Mouse (Mus musculus): ENCODE data around the gene Anxa1. TPM values are rescaled to one million over a fixed set of nuclear protein-coding genes. Genes with fewer than 3 reads are reported as not detected.

Gene Anxa1
- polyA plus RNA-seq, 1 experiment from 2014 or later = 31.1 TPM

DNA sequence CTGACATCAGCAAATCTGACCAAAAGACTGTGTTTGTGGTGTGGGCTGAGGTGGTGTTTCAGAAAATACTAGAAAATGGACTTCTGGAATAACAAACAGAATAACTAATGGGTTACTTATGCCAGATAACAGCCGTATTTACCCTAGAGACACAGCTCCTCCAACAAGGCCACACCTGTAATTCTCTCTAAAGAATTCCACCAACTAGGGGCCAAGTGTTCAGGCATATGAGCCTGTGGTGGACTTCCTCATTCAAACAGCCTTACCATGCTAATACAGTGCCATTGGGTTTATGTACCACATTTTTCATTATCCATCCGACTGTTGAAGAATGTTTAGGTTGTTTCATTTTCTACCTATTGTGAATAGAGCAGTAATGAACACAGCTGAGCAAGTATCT, 20.6 kb downstream of the Anxa1 start:
- no peaks in the 10 kb centered on the region for H3K27me3 ChIP-seq (ENCODE audit: control insufficient read depth, insufficient read depth, low read length)
- no peak overlapping the region for H3K4me3 ChIP-seq (ENCODE audit: control insufficient read depth in 1 of 2, insufficient read depth in 1 of 2, low read depth in 1 of 2, low read length in 2 of 2)
- H3K36me3 ChIP-seq (ENCODE audit: control insufficient read depth, insufficient read depth, low read length) = no peaks in the 10 kb centered on the region
- ATAC-seq (ENCODE audit: insufficient number of reproducible peaks, insufficient read depth, low FRiP score, low read depth) = no peak
- H3K4me1 ChIP-seq (ENCODE audit: control insufficient read depth in 2 of 2, insufficient read depth in 2 of 2, low read length in 2 of 2) = no peaks in the 10 kb centered on the region
- H3K9ac ChIP-seq (ENCODE audit: low read length) = no peak overlapping the region
- WGBS = 74% methylated on average over 2 of the region's 2 CpGs
- H3K4me2 ChIP-seq (ENCODE audit: low read length) = no peak overlapping the region
- H3K27ac ChIP-seq (replicated peaks in 1 of 2; ENCODE audit: control insufficient read depth in 1 of 2, insufficient read depth in 1 of 2, low read depth in 2 of 2, low read length in 2 of 2) = no peak overlapping the region
- no peaks in the 10 kb centered on the region for H3K9me3 ChIP-seq (ENCODE audit: control insufficient read depth, low read length)

DNA sequence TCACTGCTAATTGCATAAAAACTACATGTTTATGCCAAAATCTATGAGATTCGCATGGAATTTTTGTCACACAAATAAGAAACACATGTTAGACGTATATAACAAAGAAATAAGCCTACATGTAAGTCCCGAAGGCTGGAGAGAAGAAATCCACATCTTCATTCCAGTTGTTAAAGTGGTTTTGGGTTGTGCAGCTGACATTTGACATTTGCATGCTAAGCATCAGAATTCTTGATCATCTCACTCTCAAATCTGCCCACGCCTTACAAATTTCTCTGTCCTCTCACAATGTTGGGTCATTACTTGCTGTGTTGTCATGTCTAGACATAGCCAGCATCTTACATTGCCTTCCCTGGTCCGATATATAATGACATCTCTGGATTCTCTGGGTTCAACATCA, 24.2 kb downstream of the Anxa1 start:
- 78% methylated on average over 5 of the region's 5 CpGs for WGBS
- no peak for ATAC-seq (ENCODE audit: insufficient number of reproducible peaks, insufficient read depth, low FRiP score, low read depth)
- no peaks in the 10 kb centered on the region for H3K9me3 ChIP-seq (ENCODE audit: control insufficient read depth, low read length)

DNA sequence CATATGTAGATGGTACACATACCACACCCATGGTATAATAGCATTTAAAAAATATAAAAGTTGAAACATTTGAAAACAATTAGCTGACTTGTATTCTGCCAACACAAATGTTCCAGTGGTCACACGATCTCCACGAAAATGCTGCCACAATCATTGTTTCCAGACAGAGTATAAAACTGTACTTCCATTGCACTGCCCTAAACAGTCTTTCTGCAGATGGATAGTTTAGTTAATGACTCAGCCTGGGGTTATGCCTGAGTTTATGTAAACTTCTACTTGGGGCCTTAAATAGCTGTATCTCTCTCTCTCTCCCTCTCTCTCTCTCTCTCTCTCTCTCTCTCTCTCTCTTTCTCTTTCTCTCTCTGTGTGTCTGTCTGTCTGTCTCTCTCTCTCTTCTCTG, 24.7 kb downstream of the Anxa1 start:
- Histone ChIP-seq H3K4me2 (ENCODE audit: low read length) (no peak overlapping the region), H3K36me3 (ENCODE audit: control insufficient read depth, insufficient read depth, low read length) (no peaks in the 10 kb centered on the region), H3K9me3 (ENCODE audit: control insufficient read depth, low read length) (no peaks in the 10 kb centered on the region), H3K9ac (ENCODE audit: low read length) (no peak overlapping the region), H3K4me1 (ENCODE audit: control insufficient read depth in 2 of 2, insufficient read depth in 2 of 2, low read length in 2 of 2) (no peaks in the 10 kb centered on the region), H3K4me3 (ENCODE audit: control insufficient read depth in 1 of 2, insufficient read depth in 1 of 2, low read depth in 1 of 2, low read length in 2 of 2) (no peak overlapping the region), H3K27ac (replicated peaks in 1 of 2; ENCODE audit: control insufficient read depth in 1 of 2, insufficient read depth in 1 of 2, low read depth in 2 of 2, low read length in 2 of 2) (no peak overlapping the region), H3K27me3 (ENCODE audit: control insufficient read depth, insufficient read depth, low read length) (no peaks in the 10 kb centered on the region)
- WGBS = 75% methylated on average over 2 of the region's 2 CpGs
- no peak for ATAC-seq (ENCODE audit: insufficient number of reproducible peaks, insufficient read depth, low FRiP score, low read depth)

More for the DNA sequence above, 24.2 kb downstream of the Anxa1 start:
- Histone ChIP-seq H3K36me3 (ENCODE audit: control insufficient read depth, insufficient read depth, low read length) (no peaks in the 10 kb centered on the region), H3K27me3 (ENCODE audit: control insufficient read depth, insufficient read depth, low read length) (no peaks in the 10 kb centered on the region), H3K4me2 (ENCODE audit: low read length) (no peak overlapping the region), H3K9ac (ENCODE audit: low read length) (no peak overlapping the region), H3K4me1 (ENCODE audit: control insufficient read depth in 2 of 2, insufficient read depth in 2 of 2, low read length in 2 of 2) (no peaks in the 10 kb centered on the region), H3K4me3 (ENCODE audit: control insufficient read depth in 1 of 2, insufficient read depth in 1 of 2, low read depth in 1 of 2, low read length in 2 of 2) (no peak overlapping the region), H3K27ac (replicated peaks in 1 of 2; ENCODE audit: control insufficient read depth in 1 of 2, insufficient read depth in 1 of 2, low read depth in 2 of 2, low read length in 2 of 2) (no peak overlapping the region)

DNA sequence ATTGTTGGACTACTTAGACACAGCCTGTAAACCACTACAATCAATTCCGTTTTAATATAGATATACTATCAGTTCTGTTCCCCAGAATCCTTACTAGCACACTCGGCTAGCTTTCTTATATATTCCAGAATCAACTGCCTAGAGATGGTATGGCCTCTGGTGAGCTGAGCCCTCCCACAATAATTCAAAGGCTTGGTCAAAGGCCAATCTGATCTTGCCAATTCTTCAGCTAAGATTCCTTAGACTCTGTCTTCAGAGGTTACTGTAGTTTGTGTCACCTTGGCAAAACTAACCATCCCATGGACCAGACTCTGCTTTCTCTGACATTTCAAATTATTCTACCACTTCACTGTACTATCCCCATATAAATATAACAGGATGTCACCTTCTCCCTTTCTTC, 25.4 kb downstream of the Anxa1 start:
- Histone ChIP-seq H3K27ac (replicated peaks in 1 of 2; ENCODE audit: control insufficient read depth in 1 of 2, insufficient read depth in 1 of 2, low read depth in 2 of 2, low read length in 2 of 2) (no peak overlapping the region), H3K4me2 (ENCODE audit: low read length) (no peak overlapping the region), H3K4me1 (ENCODE audit: control insufficient read depth in 2 of 2, insufficient read depth in 2 of 2, low read length in 2 of 2) (no peaks in the 10 kb centered on the region), H3K27me3 (ENCODE audit: control insufficient read depth, insufficient read depth, low read length) (no peaks in the 10 kb centered on the region), H3K9ac (ENCODE audit: low read length) (no peak overlapping the region), H3K9me3 (ENCODE audit: control insufficient read depth, low read length) (no peaks in the 10 kb centered on the region), H3K36me3 (ENCODE audit: control insufficient read depth, insufficient read depth, low read length) (no peaks in the 10 kb centered on the region), H3K4me3 (ENCODE audit: control insufficient read depth in 1 of 2, insufficient read depth in 1 of 2, low read depth in 1 of 2, low read length in 2 of 2) (no peak overlapping the region)
- ATAC-seq (ENCODE audit: insufficient number of reproducible peaks, insufficient read depth, low FRiP score, low read depth) = no peak
- WGBS = 70% methylated on average over 2 of the region's 2 CpGs

DNA sequence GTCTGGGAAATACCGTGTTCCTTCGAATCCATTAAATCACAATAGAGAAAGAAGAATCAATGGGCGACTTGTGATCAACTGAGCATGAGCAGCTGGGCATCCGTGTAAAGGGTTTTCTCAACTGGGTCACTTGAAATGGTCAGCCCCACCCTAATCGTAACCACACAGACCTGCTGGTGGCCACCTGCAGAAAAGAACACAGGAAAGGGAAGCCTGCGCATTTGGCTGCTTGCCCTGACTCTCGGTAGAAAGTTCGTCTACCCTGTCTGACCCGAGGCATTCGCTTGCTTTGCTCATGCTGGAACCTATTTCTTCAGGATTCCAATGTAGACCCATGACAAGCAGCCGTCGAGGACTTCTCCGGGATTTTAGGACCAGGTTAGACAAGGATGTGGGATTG, 25.8 kb downstream of the Anxa1 start:
- Histone ChIP-seq H3K27ac (replicated peaks in 1 of 2; ENCODE audit: control insufficient read depth in 1 of 2, insufficient read depth in 1 of 2, low read depth in 2 of 2, low read length in 2 of 2) (no peak overlapping the region), H3K4me2 (ENCODE audit: low read length) (no peak overlapping the region), H3K4me1 (ENCODE audit: control insufficient read depth in 2 of 2, insufficient read depth in 2 of 2, low read length in 2 of 2) (no peaks in the 10 kb centered on the region), H3K9ac (ENCODE audit: low read length) (no peak overlapping the region), H3K27me3 (ENCODE audit: control insufficient read depth, insufficient read depth, low read length) (no peaks in the 10 kb centered on the region), H3K4me3 (ENCODE audit: control insufficient read depth in 1 of 2, insufficient read depth in 1 of 2, low read depth in 1 of 2, low read length in 2 of 2) (no peak overlapping the region), H3K9me3 (ENCODE audit: control insufficient read depth, low read length) (no peaks in the 10 kb centered on the region), H3K36me3 (ENCODE audit: control insufficient read depth, insufficient read depth, low read length) (no peaks in the 10 kb centered on the region)
- 84% methylated on average over 13 of the region's 13 CpGs for WGBS
- no peak for ATAC-seq (ENCODE audit: insufficient number of reproducible peaks, insufficient read depth, low FRiP score, low read depth)

- Histone ChIP-seq H3K36me3 (ENCODE audit: control insufficient read depth, insufficient read depth, low read length) (no peaks in the 10 kb centered on the region), H3K27ac (replicated peaks in 1 of 2; ENCODE audit: control insufficient read depth in 1 of 2, insufficient read depth in 1 of 2, low read depth in 2 of 2, low read length in 2 of 2) (no peak overlapping the region), H3K4me2 (ENCODE audit: low read length) (no peak overlapping the region), H3K9me3 (ENCODE audit: control insufficient read depth, low read length) (no peaks in the 10 kb centered on the region), H3K27me3 (ENCODE audit: control insufficient read depth, insufficient read depth, low read length) (no peaks in the 10 kb centered on the region), H3K4me3 (ENCODE audit: control insufficient read depth in 1 of 2, insufficient read depth in 1 of 2, low read depth in 1 of 2, low read length in 2 of 2) (no peak overlapping the region), H3K4me1 (ENCODE audit: control insufficient read depth in 2 of 2, insufficient read depth in 2 of 2, low read length in 2 of 2) (no peaks in the 10 kb centered on the region), H3K9ac (ENCODE audit: low read length) (no peak overlapping the region)
- no peak for ATAC-seq (ENCODE audit: insufficient number of reproducible peaks, insufficient read depth, low FRiP score, low read depth)
- 66% methylated on average over 10 of the region's 10 CpGs for WGBS
These were observed 27.5 kb downstream of the Anxa1 start for GRCm38 (mm10) chr19:20363221-20363620.

DNA sequence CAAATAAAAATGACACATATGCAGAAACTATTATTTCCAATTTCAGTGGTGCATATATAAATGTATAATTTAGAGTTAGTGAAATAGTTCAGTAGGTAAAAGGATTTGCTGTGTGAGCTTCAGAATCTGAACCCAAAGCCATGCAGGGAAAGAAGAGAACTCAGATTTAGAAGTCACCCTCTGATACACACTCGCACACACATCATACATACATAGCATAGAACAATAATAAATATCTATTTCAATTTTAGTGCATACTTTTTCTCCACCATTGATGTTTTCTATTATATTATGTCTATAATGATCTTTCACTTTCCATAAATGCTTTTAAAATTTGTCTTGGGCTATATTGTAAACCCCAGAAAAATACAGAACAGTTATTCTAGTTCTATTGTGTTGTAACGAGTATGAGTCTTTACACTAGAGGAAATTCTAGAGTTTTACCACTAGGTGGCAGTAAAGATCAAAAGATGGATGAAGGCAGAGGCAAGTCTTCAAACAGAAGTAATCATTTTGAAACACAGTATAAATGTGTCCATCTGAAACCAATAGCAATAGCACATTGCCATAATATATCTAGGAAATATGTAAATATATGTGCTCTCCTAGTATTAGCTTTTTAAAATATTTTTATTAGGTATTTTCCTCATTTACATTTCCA, 28.7 kb downstream of the Anxa1 start:
- no peak overlapping the region for H3K27ac ChIP-seq (replicated peaks in 1 of 2; ENCODE audit: control insufficient read depth in 1 of 2, insufficient read depth in 1 of 2, low read depth in 2 of 2, low read length in 2 of 2)
- H3K36me3 ChIP-seq (ENCODE audit: control insufficient read depth, insufficient read depth, low read length) = no peaks in the 10 kb centered on the region
- no peak overlapping the region for H3K4me2 ChIP-seq (ENCODE audit: low read length)
- H3K27me3 ChIP-seq (ENCODE audit: control insufficient read depth, insufficient read depth, low read length) = no peaks in the 10 kb centered on the region
- 50% methylated on average over 2 of the region's 2 CpGs for WGBS
- H3K4me1 ChIP-seq (ENCODE audit: control insufficient read depth in 2 of 2, insufficient read depth in 2 of 2, low read length in 2 of 2) = no peaks in the 10 kb centered on the region
- no peaks in the 10 kb centered on the region for H3K9me3 ChIP-seq (ENCODE audit: control insufficient read depth, low read length)
- no peak for ATAC-seq (ENCODE audit: insufficient number of reproducible peaks, insufficient read depth, low FRiP score, low read depth)
- H3K4me3 ChIP-seq (ENCODE audit: control insufficient read depth in 1 of 2, insufficient read depth in 1 of 2, low read depth in 1 of 2, low read length in 2 of 2) = no peak overlapping the region
- no peak overlapping the region for H3K9ac ChIP-seq (ENCODE audit: low read length)

GRCm38 (mm10) chr19:20358679-20359078, 32.1 kb downstream of the Anxa1 start:
- Histone ChIP-seq H3K9ac (ENCODE audit: low read length) (no peak overlapping the region), H3K27me3 (ENCODE audit: control insufficient read depth, insufficient read depth, low read length) (no peaks in the 10 kb centered on the region), H3K9me3 (ENCODE audit: control insufficient read depth, low read length) (no peaks in the 10 kb centered on the region), H3K27ac (replicated peaks in 1 of 2; ENCODE audit: control insufficient read depth in 1 of 2, insufficient read depth in 1 of 2, low read depth in 2 of 2, low read length in 2 of 2) (no peak overlapping the region), H3K4me3 (ENCODE audit: control insufficient read depth in 1 of 2, insufficient read depth in 1 of 2, low read depth in 1 of 2, low read length in 2 of 2) (no peak overlapping the region), H3K36me3 (ENCODE audit: control insufficient read depth, insufficient read depth, low read length) (no peaks in the 10 kb centered on the region), H3K4me2 (ENCODE audit: low read length) (no peak overlapping the region), H3K4me1 (ENCODE audit: control insufficient read depth in 2 of 2, insufficient read depth in 2 of 2, low read length in 2 of 2) (no peaks in the 10 kb centered on the region)
- 49% methylated on average over 5 of the region's 5 CpGs for WGBS
- ATAC-seq (ENCODE audit: insufficient number of reproducible peaks, insufficient read depth, low FRiP score, low read depth) = no peak
